Mouse (Mus musculus) thymus, adult 2 months (tissue): ENCODE results near the gene Eid3.

Experiments
- CTCF ChIP-seq: fragments of 200-500 bp; IDR thresholded peaks from 2 replicates; pipeline ENCODE4 v1.5.1; 2012; ENCODE audit warnings: mild to moderate bottlenecking, control low read depth, low read length, moderate library complexity, borderline replicate concordance; ENCODE audit not compliant: control insufficient read depth, poor library complexity, insufficient read depth; ENCODE audit errors: extremely low read depth
- POLR2A ChIP-seq: fragments of 200-500 bp; IDR thresholded peaks from 2 replicates; pipeline ENCODE4 v1.6.1; 2012; ENCODE audit warnings: mild to moderate bottlenecking, low read length, control low read depth, moderate library complexity; ENCODE audit not compliant: control insufficient read depth, poor library complexity, insufficient read depth; ENCODE audit errors: extremely low read depth

- TF ChIP-seq CTCF (no peak), POLR2A (no peak)
Measured at GRCm38 (mm10) chr10:82817936-82818335, 48.5 kb upstream of the Eid3 start.
